Mouse (Mus musculus): ENCODE results near the gene Adgrg1. TPM values are rescaled to one million over a fixed set of nuclear protein-coding genes. Genes with fewer than 3 reads are reported as not detected.
"Not testable (repeated sequence)": the region's sequence is repeated elsewhere in the genome, so short reads cannot be mapped to it uniquely, and the experiment has no call there.

The Adgrg1 gene
- total and polyA plus RNA-seq, 3 experiments: 52.1 to 107 (median 67.8) TPM

- WGBS: 45% methylated on average over 10 of the region's 10 CpGs
- no peak overlapping the region; the same call in 1 of the 2 replicates for H3K4me3 ChIP-seq
These were observed 46.3 kb downstream of the Adgrg1 start for GRCm38 (mm10) chr8:95020821-95021220.

GRCm38 (mm10) chr8:95023201-95023600 is 48.6 kb downstream of the Adgrg1 start:
- H3K36me3 ChIP-seq (ENCODE audit: control insufficient read depth, insufficient read depth, low read length): no peaks in the 10 kb centered on the region
- H3K79me2 ChIP-seq (replicated peaks; ENCODE audit: control insufficient read depth, insufficient read depth, low read length): no peaks in the 10 kb centered on the region
- H3K4me3 ChIP-seq: no peak overlapping the region
- intact Hi-C loops (cut with DNase I): no loop called here
- H3K4me1 ChIP-seq (ENCODE audit: control insufficient read depth, insufficient read depth, low read length): no peaks in the 10 kb centered on the region; the same call in 1 of the 2 replicates
- H3K27me3 ChIP-seq (ENCODE audit: control insufficient read depth, insufficient read depth, low read length): no peaks in the 10 kb centered on the region
- no peak overlapping the region for H3K27ac ChIP-seq
- TF ChIP-seq CTCF (IDR thresholded peaks at IDR 0.05) (no peak), POLR2A (IDR thresholded peaks at IDR 0.05; ENCODE audit: insufficient read depth, low read depth, low read length) (no peak), EP300 (IDR thresholded peaks at IDR 0.05; ENCODE audit: insufficient read depth, low read depth, low read length) (no peak)
- no peak overlapping the region for H3K9ac ChIP-seq (ENCODE audit: low read depth, low read length)
- 44% methylated on average over 8 of the region's 8 CpGs for WGBS
- DNase-seq: no peak

More at GRCm38 (mm10) chr8:95020821-95021220, 46.3 kb downstream of the Adgrg1 start:
- H3K27ac ChIP-seq: peak overlapping the region; percentile 73; the same call in 1 of the 2 replicates
- H3K36me3 ChIP-seq (ENCODE audit: control insufficient read depth, insufficient read depth, low read length): no peaks in the 10 kb centered on the region
- intact Hi-C loops (cut with DNase I): no loop called here
- no peak for DNase-seq
- no peak overlapping the region for H3K9ac ChIP-seq (ENCODE audit: low read depth, low read length)
- TF ChIP-seq CTCF (IDR thresholded peaks at IDR 0.05) (no peak), POLR2A (IDR thresholded peaks at IDR 0.05; ENCODE audit: insufficient read depth, low read depth, low read length) (no peak), EP300 (IDR thresholded peaks at IDR 0.05; ENCODE audit: insufficient read depth, low read depth, low read length) (no peak)
- no peaks in the 10 kb centered on the region for H3K27me3 ChIP-seq (ENCODE audit: control insufficient read depth, insufficient read depth, low read length)
- no peaks in the 10 kb centered on the region for H3K79me2 ChIP-seq (replicated peaks; ENCODE audit: control insufficient read depth, insufficient read depth, low read length)
- H3K4me1 ChIP-seq (ENCODE audit: control insufficient read depth, insufficient read depth, low read length): no peaks in the 10 kb centered on the region; the same call in 1 of the 2 replicates

GRCm38 (mm10) chr8:95024387-95024786 is 49.8 kb downstream of the Adgrg1 start:
- DNase-seq: no peak

GRCm38 (mm10) chr8:95025421-95025820 is 50.9 kb downstream of the Adgrg1 start:
- Histone ChIP-seq H3K36me3 (ENCODE audit: control insufficient read depth, insufficient read depth, low read length) (no peaks in the 10 kb centered on the region), H3K27ac (no peak overlapping the region), H3K4me1 (ENCODE audit: control insufficient read depth, insufficient read depth, low read length) (no peaks in the 10 kb centered on the region), H3K9ac (ENCODE audit: low read depth, low read length) (no peak overlapping the region), H3K4me3 (no peak overlapping the region), H3K27me3 (ENCODE audit: control insufficient read depth, insufficient read depth, low read length) (no peaks in the 10 kb centered on the region), H3K79me2 (replicated peaks; ENCODE audit: control insufficient read depth, insufficient read depth, low read length) (no peaks in the 10 kb centered on the region)
- intact Hi-C loops (cut with DNase I): loop anchor here (5.0 kb wide), 1 partner anchor 52 kb away; no protein-coding TSS in a partner anchor
- no peak for DNase-seq
- TF ChIP-seq EP300 (IDR thresholded peaks at IDR 0.05; ENCODE audit: insufficient read depth, low read depth, low read length): no peak
- TF ChIP-seq CTCF (IDR thresholded peaks at IDR 0.05): peak; percentile 61
- no peak for TF ChIP-seq POLR2A (IDR thresholded peaks at IDR 0.05; ENCODE audit: insufficient read depth, low read depth, low read length)
- WGBS: 76% methylated on average over 2 of the region's 2 CpGs

More at GRCm38 (mm10) chr8:95024387-95024786, 49.8 kb downstream of the Adgrg1 start:
- Histone ChIP-seq H3K79me2 (replicated peaks; ENCODE audit: control insufficient read depth, insufficient read depth, low read length) (no peaks in the 10 kb centered on the region), H3K4me3 (no peak overlapping the region), H3K27ac (no peak overlapping the region), H3K4me1 (ENCODE audit: control insufficient read depth, insufficient read depth, low read length) (no peaks in the 10 kb centered on the region; the same call in 1 of the 2 replicates), H3K9ac (ENCODE audit: low read depth, low read length) (no peak overlapping the region), H3K27me3 (ENCODE audit: control insufficient read depth, insufficient read depth, low read length) (no peaks in the 10 kb centered on the region), H3K36me3 (ENCODE audit: control insufficient read depth, insufficient read depth, low read length) (no peaks in the 10 kb centered on the region)
- TF ChIP-seq CTCF (IDR thresholded peaks at IDR 0.05) (no peak), POLR2A (IDR thresholded peaks at IDR 0.05; ENCODE audit: insufficient read depth, low read depth, low read length) (no peak), EP300 (IDR thresholded peaks at IDR 0.05; ENCODE audit: insufficient read depth, low read depth, low read length) (no peak)
- 59% methylated on average over 4 of the region's 4 CpGs for WGBS
- intact Hi-C loops (cut with DNase I): no loop called here

- H3K4me3 ChIP-seq; DNase-seq; H3K27ac ChIP-seq; H3K36me3 ChIP-seq (ENCODE audit: control insufficient read depth, insufficient read depth, low read length); H3K9ac ChIP-seq (ENCODE audit: low read depth, low read length); H3K27me3 ChIP-seq (ENCODE audit: control insufficient read depth, insufficient read depth, low read length); H3K79me2 ChIP-seq (replicated peaks; ENCODE audit: control insufficient read depth, insufficient read depth, low read length); H3K4me1 ChIP-seq (ENCODE audit: control insufficient read depth, insufficient read depth, low read length): not testable (repeated sequence)
- intact Hi-C loops (cut with DNase I): loop anchor here (5.0 kb wide), 1 partner anchor 49 kb away; no protein-coding TSS in a partner anchor
- WGBS: 58% methylated on average over 7 of the region's 7 CpGs
These were observed 53.8 kb downstream of the Adgrg1 start for GRCm38 (mm10) chr8:95028391-95028790.

- Histone ChIP-seq H3K27me3 (ENCODE audit: control insufficient read depth, insufficient read depth, low read length) (no peaks in the 10 kb centered on the region), H3K9ac (ENCODE audit: low read depth, low read length) (no peak overlapping the region), H3K79me2 (replicated peaks; ENCODE audit: control insufficient read depth, insufficient read depth, low read length) (no peaks in the 10 kb centered on the region), H3K4me3 (no peak overlapping the region), H3K36me3 (ENCODE audit: control insufficient read depth, insufficient read depth, low read length) (no peaks in the 10 kb centered on the region), H3K4me1 (ENCODE audit: control insufficient read depth, insufficient read depth, low read length) (no peaks in the 10 kb centered on the region), H3K27ac (no peak overlapping the region)
- peak in 1 of 2 experiments; percentile 40 for DNase-seq
- intact Hi-C loops (cut with DNase I): no loop called here
- WGBS: 48% methylated on average over 7 of the region's 7 CpGs
- TF ChIP-seq CTCF (IDR thresholded peaks at IDR 0.05): no peak
- TF ChIP-seq POLR2A (IDR thresholded peaks at IDR 0.05; ENCODE audit: insufficient read depth, low read depth, low read length): no peak
- TF ChIP-seq EP300 (IDR thresholded peaks at IDR 0.05; ENCODE audit: insufficient read depth, low read depth, low read length): no peak
These were observed 62.8 kb downstream of the Adgrg1 start for GRCm38 (mm10) chr8:95037106-95037925.
